Mouse (Mus musculus) heart, adult 2 months (tissue): Measurements from ENCODE around the gene Gm11938.

Experiments
- CTCF ChIP-seq: fragments of 200-600 bp; IDR thresholded peaks from 2 replicates; pipeline ENCODE4 v1.8.1; 2022; ENCODE audit warnings: antibody characterized with exemption, mild to moderate bottlenecking, moderate library complexity
- POLR2A ChIP-seq: fragments of 200-500 bp; IDR thresholded peaks from 2 replicates; pipeline ENCODE4 v1.6.1; 2011; ENCODE audit warnings: mild to moderate bottlenecking, low read depth, low read length, control low read depth; ENCODE audit not compliant: insufficient read depth

GRCm38 (mm10) chr11:99637086-99637485 lies 34.0 kb upstream of the Gm11938 start:
- no peak for TF ChIP-seq POLR2A
- TF ChIP-seq CTCF: no peak
